Mouse (Mus musculus) liver, embryonic 15.5 days (tissue): ENCODE data around the gene Cyth1. TPM values are rescaled to one million over a fixed set of nuclear protein-coding genes. Genes with fewer than 3 reads are reported as not detected.

ENCODE experiments used
- ATAC-seq: fragments of 200-750 bp; cut with Nextera tagmentation; 2 replicates; pipeline ENCODE4 v1.8.0; 2017; ENCODE audit warnings: moderate number of reproducible peaks, mild to moderate bottlenecking, moderate library complexity; ENCODE audit not compliant: insufficient read depth
- H3K27ac ChIP-seq: fragments of 300-500 bp; sonication (generic); replicated peaks from 2 replicates; pipeline ENCODE4 v1.5.1; 2015; ENCODE audit warnings: mild to moderate bottlenecking, inconsistent platforms
- H3K27me3 ChIP-seq: fragments of 300-500 bp; sonication (generic); 2 replicates; pipeline ENCODE4 v1.6.1; 2015; ENCODE audit warnings: mild to moderate bottlenecking, inconsistent platforms
- H3K36me3 ChIP-seq: fragments of 300-500 bp; sonication (generic); replicated peaks from 2 replicates; pipeline ENCODE4 v1.6.1; 2015; ENCODE audit warnings: moderate library complexity, mild to moderate bottlenecking, inconsistent platforms
- H3K4me1 ChIP-seq: fragments of 300-500 bp; sonication (generic); replicated peaks from 2 replicates; pipeline ENCODE4 v1.6.1; 2015; ENCODE audit warnings: inconsistent platforms
- H3K4me2 ChIP-seq: fragments of 300-500 bp; sonication (generic); 2 replicates; pipeline ENCODE4 v1.6.1; 2015; ENCODE audit warnings: moderate library complexity, mild to moderate bottlenecking, inconsistent platforms
- H3K4me3 ChIP-seq: fragments of 300-500 bp; sonication (generic); replicated peaks from 2 replicates; pipeline ENCODE4 v1.5.1; 2015; ENCODE audit warnings: mild to moderate bottlenecking, inconsistent platforms
- H3K9ac ChIP-seq: fragments of 300-500 bp; sonication (generic); 2 replicates; pipeline ENCODE4 v1.6.1; 2015; ENCODE audit warnings: moderate library complexity, mild to moderate bottlenecking, inconsistent platforms
- H3K9me3 ChIP-seq: fragments of 300-500 bp; sonication (generic); replicated peaks from 2 replicates; pipeline ENCODE4 v1.6.1; 2016; ENCODE audit warnings: inconsistent platforms
- WGBS: fragments of 180-500 bp; shearing (Covaris S2); methylation state at CpG from one replicate; pipeline ENCODE4 v1.1.7; 2015; ENCODE audit warnings: mixed read lengths; ENCODE audit not compliant: insufficient replicate concordance; 5-methylcytosine and 5-hydroxymethylcytosine counted together
- polyA plus RNA-seq: library from polyadenylated mRNA; unstranded; fragments of >200 nt; fragmentation: Nextera tagmentation; extraction: Ambion mirVana; gene quantifications from 2 replicates; pipeline ENCODE4 v1.2.1, GENCODE M21; 2015

Gene Cyth1
- polyA plus RNA-seq, 1 experiment from 2014 or later, result 3.9 TPM

- Histone ChIP-seq H3K27ac (no peak overlapping the region), H3K4me1 (peaks cover 18% of the 10 kb centered on the region), H3K9me3 (no peaks in the 10 kb centered on the region), H3K4me3 (no peak overlapping the region), H3K9ac (no peak overlapping the region), H3K27me3 (no peaks in the 10 kb centered on the region), H3K4me2 (no peak overlapping the region), H3K36me3 (no peaks in the 10 kb centered on the region)
- ATAC-seq, result no peak
- WGBS, result 65% methylated on average over 9 of the region's 9 CpGs
These were observed 115.2 kb downstream of the Cyth1 start for GRCm38 (mm10) chr11:118133133-118133751.

GRCm38 (mm10) chr11:118132136-118132535 lies 116.3 kb downstream of the Cyth1 start:
- ATAC-seq, result no peak
- Histone ChIP-seq H3K27me3 (no peaks in the 10 kb centered on the region), H3K4me1 (peaks cover 18% of the 10 kb centered on the region), H3K9ac (no peak overlapping the region), H3K4me3 (no peak overlapping the region), H3K36me3 (no peaks in the 10 kb centered on the region), H3K27ac (no peak overlapping the region), H3K4me2 (no peak overlapping the region), H3K9me3 (no peaks in the 10 kb centered on the region)
- WGBS, result 60% methylated on average over 8 of the region's 8 CpGs

DNA sequence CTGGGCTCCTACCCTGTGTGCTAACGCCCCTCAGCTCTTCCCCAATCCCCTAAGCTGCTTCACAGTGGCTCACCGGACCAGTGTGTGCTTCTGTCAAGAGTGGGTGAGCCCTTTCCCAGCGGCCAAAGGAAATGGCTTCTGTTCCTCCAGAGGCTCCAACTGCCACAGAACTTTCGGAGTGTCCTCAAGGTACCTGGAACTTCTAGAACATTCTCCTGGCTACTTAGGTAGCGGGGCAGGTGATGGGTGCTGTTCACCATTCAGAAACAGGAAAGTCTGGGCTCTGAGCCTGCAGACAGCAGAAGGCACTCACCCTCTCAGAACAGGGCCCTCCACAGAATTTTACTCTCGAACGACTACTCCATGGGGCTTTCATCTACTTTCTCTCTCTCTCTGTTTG lies 117.9 kb downstream of the Cyth1 start, which contains the start of gene Dnah17:
TSS of gene Dnah17 (minus strand) at position 101 of the 400 bp plus-strand sequence.
- Histone ChIP-seq H3K27ac (no peak within 1 kb of the TSS), H3K27me3 (no peaks in the 10 kb centered on the region), H3K4me3 (no peak within 1 kb of the TSS), H3K9me3 (no peaks in the 10 kb centered on the region), H3K4me1 (peaks cover 18% of the 10 kb centered on the region), H3K9ac (no peak within 1 kb of the TSS), H3K36me3 (no peaks in the 10 kb centered on the region), H3K4me2 (no peak within 1 kb of the TSS)
- no peak for ATAC-seq
- WGBS, result 66% methylated on average over 7 of the region's 7 CpGs

DNA sequence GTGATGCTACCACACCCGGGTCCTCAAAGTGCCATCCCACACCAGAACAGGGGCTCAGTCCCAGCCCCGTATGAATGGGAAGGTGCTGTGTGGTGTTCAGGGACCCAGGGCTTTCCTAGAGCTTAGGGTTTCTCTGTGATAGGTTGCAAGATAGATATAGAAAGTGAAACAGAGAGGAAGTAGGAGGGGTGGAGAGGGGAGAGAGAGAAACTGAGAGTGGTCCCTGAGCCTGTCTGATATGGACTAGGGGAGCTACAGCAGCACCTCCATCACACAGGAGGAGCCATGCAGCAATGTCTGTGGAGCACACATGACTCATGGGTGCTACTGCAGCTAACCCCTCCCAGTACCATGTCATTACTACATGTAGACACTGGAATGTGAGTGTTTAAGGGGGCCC lies 118.6 kb downstream of the Cyth1 start:
- WGBS, result 36% methylated on average over 2 of the region's 2 CpGs
- Histone ChIP-seq H3K27ac (no peak overlapping the region), H3K9me3 (no peaks in the 10 kb centered on the region), H3K36me3 (no peaks in the 10 kb centered on the region), H3K9ac (no peak overlapping the region), H3K27me3 (no peaks in the 10 kb centered on the region), H3K4me3 (no peak overlapping the region), H3K4me2 (no peak overlapping the region), H3K4me1 (peaks cover 18% of the 10 kb centered on the region)
- no peak for ATAC-seq

DNA sequence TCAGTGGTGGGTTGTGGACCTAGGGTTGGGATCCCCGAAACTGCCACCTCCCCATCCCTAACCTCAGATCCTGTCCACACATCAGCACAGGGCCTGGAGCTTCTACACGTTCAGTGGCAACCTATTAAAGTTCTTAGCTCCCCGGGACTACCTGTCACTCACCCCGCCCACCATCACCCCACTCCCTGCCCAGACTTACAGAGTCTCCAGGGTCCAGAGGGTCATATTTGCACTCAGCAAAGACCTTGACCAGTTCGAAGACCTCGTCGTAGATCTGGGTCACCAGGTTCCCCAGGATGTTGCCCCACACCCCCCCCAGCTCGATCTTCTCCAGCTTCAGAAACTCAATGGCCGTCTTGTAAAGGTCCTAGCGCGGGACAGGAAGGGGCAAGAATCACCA lies 126.8 kb downstream of the Cyth1 start:
- H3K9me3 ChIP-seq, result no peaks in the 10 kb centered on the region
- no peaks in the 10 kb centered on the region for H3K4me1 ChIP-seq
- H3K9ac ChIP-seq, result no peak overlapping the region
- 65% methylated on average over 11 of the region's 11 CpGs for WGBS
- no peak overlapping the region for H3K4me3 ChIP-seq
- ATAC-seq, result no peak
- H3K27me3 ChIP-seq, result no peaks in the 10 kb centered on the region
- H3K4me2 ChIP-seq, result no peak overlapping the region
- H3K36me3 ChIP-seq, result no peaks in the 10 kb centered on the region
- no peak overlapping the region for H3K27ac ChIP-seq

DNA sequence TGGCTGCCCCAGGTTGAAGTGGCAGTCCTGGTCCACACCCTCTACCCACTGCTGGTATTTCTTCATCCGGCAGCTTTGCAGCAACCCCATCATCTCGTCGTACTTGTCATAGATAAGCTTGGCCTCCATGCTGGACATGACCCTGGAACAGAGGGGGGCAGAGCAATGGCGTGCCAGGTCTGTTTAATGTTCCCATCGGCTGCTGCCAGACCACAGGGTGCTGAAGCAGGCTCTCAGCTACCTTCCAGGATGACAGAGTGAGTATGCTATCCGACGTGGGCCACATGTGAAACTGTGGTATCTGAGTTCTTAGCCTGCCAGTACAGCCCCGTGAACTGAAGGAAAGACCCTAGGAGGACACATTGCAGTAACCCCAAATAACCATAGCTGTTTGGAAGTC lies 129.6 kb downstream of the Cyth1 start:
- H3K36me3 ChIP-seq, result no peaks in the 10 kb centered on the region
- H3K4me3 ChIP-seq, result no peak overlapping the region
- no peaks in the 10 kb centered on the region for H3K9me3 ChIP-seq
- 59% methylated on average over 8 of the region's 8 CpGs for WGBS
- no peak overlapping the region for H3K27ac ChIP-seq
- 0 out of 2 replicates have a peak, but pooled peaks cover 4% of the 10 kb centered on the region for H3K4me1 ChIP-seq
- no peak for ATAC-seq
- H3K4me2 ChIP-seq, result no peak overlapping the region
- H3K9ac ChIP-seq, result no peak overlapping the region
- H3K27me3 ChIP-seq, result no peaks in the 10 kb centered on the region

- 14% methylated on average over 8 of the region's 8 CpGs for WGBS
- 0 out of 2 replicates have a peak, but pooled peaks cover 4% of the 10 kb centered on the region for H3K4me1 ChIP-seq
- no peak overlapping the region for H3K27ac ChIP-seq
- H3K4me2 ChIP-seq, result no peak overlapping the region
- H3K27me3 ChIP-seq, result no peaks in the 10 kb centered on the region
- no peaks in the 10 kb centered on the region for H3K36me3 ChIP-seq
- no peak for ATAC-seq
- no peaks in the 10 kb centered on the region for H3K9me3 ChIP-seq
- H3K9ac ChIP-seq, result no peak overlapping the region
- no peak overlapping the region for H3K4me3 ChIP-seq
These were observed 133.7 kb downstream of the Cyth1 start for GRCm38 (mm10) chr11:118114581-118115110.

DNA sequence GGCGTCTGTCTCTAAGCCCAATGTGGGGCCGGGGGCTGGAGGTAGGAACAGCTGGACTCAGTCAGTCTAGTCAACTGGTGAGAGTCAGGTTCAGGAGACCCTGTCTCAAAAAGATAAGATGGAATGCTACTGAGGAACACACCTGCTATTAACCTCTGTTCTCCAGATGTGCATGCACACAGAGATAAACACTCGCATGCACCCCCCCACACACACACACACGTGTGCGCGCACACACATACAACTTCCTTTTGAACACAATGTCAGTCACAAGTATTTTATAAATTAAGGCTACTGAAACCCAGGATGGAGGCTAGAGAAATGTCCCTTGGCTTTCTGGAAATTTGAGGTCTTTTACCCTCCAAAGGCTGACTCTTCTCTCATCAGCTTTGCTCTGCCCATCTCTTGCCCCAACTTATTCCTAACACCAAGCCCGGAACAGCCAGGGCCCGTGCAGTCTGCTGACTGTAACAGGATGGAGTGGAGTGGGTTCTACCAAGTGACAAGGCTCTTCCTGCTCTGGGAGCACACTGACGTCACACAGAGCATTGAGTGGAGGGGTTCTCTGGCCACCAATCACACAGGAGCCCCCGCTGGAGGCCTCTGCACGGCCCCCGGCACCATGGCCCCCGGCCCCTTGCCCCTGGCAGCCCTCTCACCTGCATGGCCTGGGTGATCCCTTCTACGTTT lies 134.7 kb downstream of the Cyth1 start:
- no peak overlapping the region for H3K27ac ChIP-seq
- H3K9me3 ChIP-seq, result no peaks in the 10 kb centered on the region
- no peak overlapping the region for H3K9ac ChIP-seq
- H3K27me3 ChIP-seq, result no peaks in the 10 kb centered on the region
- H3K4me1 ChIP-seq, result 0 out of 2 replicates have a peak, but pooled peaks cover 4% of the 10 kb centered on the region
- H3K36me3 ChIP-seq, result no peaks in the 10 kb centered on the region
- WGBS, result 51% methylated on average over 14 of the region's 14 CpGs
- no peak overlapping the region for H3K4me3 ChIP-seq
- no peak for ATAC-seq
- no peak overlapping the region for H3K4me2 ChIP-seq

DNA sequence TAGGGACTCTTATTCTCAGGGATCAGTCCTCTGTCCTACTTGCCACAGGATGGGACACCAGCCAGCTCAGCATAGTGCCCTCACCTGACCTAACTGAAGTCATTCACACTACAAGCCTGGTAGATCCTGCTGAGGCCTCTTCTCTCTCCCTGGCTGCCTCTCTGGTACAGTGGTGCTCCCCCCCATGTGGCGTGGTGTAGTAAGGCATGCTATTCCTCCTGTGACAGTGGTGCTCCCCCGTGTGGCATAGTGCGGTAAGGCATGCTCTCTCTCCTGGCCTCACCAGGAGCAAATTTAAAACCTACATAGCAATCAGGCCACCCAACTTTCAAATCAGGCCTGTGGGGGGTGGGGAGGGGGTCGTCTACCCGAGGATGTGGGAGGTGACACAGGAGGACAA lies 144.4 kb downstream of the Cyth1 start:
- Histone ChIP-seq H3K4me2 (no peak overlapping the region), H3K4me3 (no peak overlapping the region), H3K4me1 (no peaks in the 10 kb centered on the region), H3K9me3 (no peaks in the 10 kb centered on the region), H3K27ac (no peak overlapping the region), H3K27me3 (no peaks in the 10 kb centered on the region), H3K36me3 (no peaks in the 10 kb centered on the region), H3K9ac (no peak overlapping the region)
- 1% methylated on average over 5 of the region's 5 CpGs for WGBS
- ATAC-seq, result 0 out of 2 replicates have a peak, but pooled peaks have one; percentile 19

GRCm38 (mm10) chr11:118103383-118103782 lies 145.0 kb downstream of the Cyth1 start:
- H3K4me2 ChIP-seq, result no peak overlapping the region
- H3K4me1 ChIP-seq, result no peaks in the 10 kb centered on the region
- no peaks in the 10 kb centered on the region for H3K36me3 ChIP-seq
- H3K27ac ChIP-seq, result no peak overlapping the region
- H3K27me3 ChIP-seq, result no peaks in the 10 kb centered on the region
- no peak for ATAC-seq
- WGBS, result 69% methylated on average over 5 of the region's 5 CpGs
- H3K4me3 ChIP-seq, result no peak overlapping the region
- H3K9ac ChIP-seq, result no peak overlapping the region
- no peaks in the 10 kb centered on the region for H3K9me3 ChIP-seq

DNA sequence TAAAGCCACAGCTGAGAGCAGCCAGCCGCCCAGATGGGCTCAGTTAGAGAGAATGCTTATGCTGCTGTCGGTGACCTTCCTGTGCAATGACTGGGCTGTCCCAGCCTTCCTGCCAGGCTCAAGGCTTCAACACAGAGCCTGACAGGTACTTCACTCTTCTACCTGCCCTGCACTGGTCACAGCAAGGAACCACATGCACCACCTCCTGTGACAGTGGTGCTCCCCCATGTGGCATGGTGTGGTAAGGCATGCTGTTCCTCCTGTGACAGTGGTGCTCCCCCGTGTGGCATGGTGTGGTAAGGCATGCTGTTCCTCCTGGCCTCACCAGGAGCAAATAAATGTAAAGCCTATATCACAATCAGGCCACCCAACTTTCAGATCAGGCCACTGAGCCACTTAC lies 145.6 kb downstream of the Cyth1 start:
- no peaks in the 10 kb centered on the region for H3K36me3 ChIP-seq
- WGBS, result 41% methylated on average over 3 of the region's 3 CpGs
- ATAC-seq, result no peak
- no peak overlapping the region for H3K27ac ChIP-seq
- H3K4me3 ChIP-seq, result no peak overlapping the region
- H3K9ac ChIP-seq, result no peak overlapping the region
- no peak overlapping the region for H3K4me2 ChIP-seq
- H3K4me1 ChIP-seq, result no peaks in the 10 kb centered on the region
- no peaks in the 10 kb centered on the region for H3K27me3 ChIP-seq
- H3K9me3 ChIP-seq, result no peaks in the 10 kb centered on the region
